Mouse (Mus musculus) lung, embryonic 16.5 days (tissue): ENCODE results near the gene Tex44. TPM values are rescaled to one million over a fixed set of nuclear protein-coding genes. Genes with fewer than 3 reads are reported as not detected.

Experiments
- ATAC-seq: fragments of 200-750 bp; cut with Nextera tagmentation; 2 replicates; pipeline ENCODE4 v1.8.0; 2017; ENCODE audit warnings: low read depth, mild to moderate bottlenecking, moderate library complexity
- H3K27ac ChIP-seq: fragments of 300-500 bp; sonication (generic); 2 replicates; pipeline ENCODE4 v1.5.1; 2014; ENCODE audit warnings: mild to moderate bottlenecking, control low read depth, low read length
- H3K27me3 ChIP-seq: fragments of 300-500 bp; sonication (generic); 2 replicates; pipeline ENCODE4 v1.6.1; 2014; ENCODE audit warnings: low read depth, low read length, mixed read lengths; ENCODE audit not compliant: control insufficient read depth, insufficient read depth
- H3K36me3 ChIP-seq: fragments of 300-500 bp; sonication (generic); 2 replicates; pipeline ENCODE4 v1.6.1; 2014; ENCODE audit warnings: low read length; ENCODE audit not compliant: control insufficient read depth, insufficient read depth
- H3K4me1 ChIP-seq: fragments of 300-500 bp; sonication (generic); replicated peaks from 2 replicates; pipeline ENCODE4 v1.6.1; 2014; ENCODE audit warnings: low read length, mixed read lengths; ENCODE audit not compliant: control insufficient read depth, insufficient read depth
- H3K4me2 ChIP-seq: fragments of 300-500 bp; sonication (generic); 2 replicates; pipeline ENCODE4 v1.6.1; 2014; ENCODE audit warnings: low read depth, low read length, control low read depth
- H3K4me3 ChIP-seq: fragments of 300-500 bp; sonication (generic); 2 replicates; pipeline ENCODE4 v1.5.1; 2014; ENCODE audit warnings: mild to moderate bottlenecking, low read length, control low read depth
- H3K9ac ChIP-seq: fragments of 300-500 bp; sonication (generic); 2 replicates; pipeline ENCODE4 v1.6.1; 2014; ENCODE audit warnings: low read length, control low read depth
- H3K9me3 ChIP-seq: fragments of 300-500 bp; sonication (generic); 2 replicates; pipeline ENCODE4 v1.6.1; 2016; ENCODE audit warnings: low read length; ENCODE audit not compliant: control insufficient read depth
- WGBS: fragments of 180-500 bp; shearing (Covaris S2); extraction: QIAGEN DNeasy Blood & Tissue Kit; methylation state at CpG from one replicate; pipeline ENCODE4 v1.1.7; 2014; 5-methylcytosine and 5-hydroxymethylcytosine counted together
- polyA plus RNA-seq: library from polyadenylated mRNA; unstranded; fragments of >200 nt; fragmentation: Nextera tagmentation; extraction: Ambion mirVana; gene quantifications from 2 replicates; pipeline ENCODE4 v1.2.1, GENCODE M21; 2015

Gene Tex44
- polyA plus RNA-seq, 1 experiment from 2014 or later: not detected

DNA sequence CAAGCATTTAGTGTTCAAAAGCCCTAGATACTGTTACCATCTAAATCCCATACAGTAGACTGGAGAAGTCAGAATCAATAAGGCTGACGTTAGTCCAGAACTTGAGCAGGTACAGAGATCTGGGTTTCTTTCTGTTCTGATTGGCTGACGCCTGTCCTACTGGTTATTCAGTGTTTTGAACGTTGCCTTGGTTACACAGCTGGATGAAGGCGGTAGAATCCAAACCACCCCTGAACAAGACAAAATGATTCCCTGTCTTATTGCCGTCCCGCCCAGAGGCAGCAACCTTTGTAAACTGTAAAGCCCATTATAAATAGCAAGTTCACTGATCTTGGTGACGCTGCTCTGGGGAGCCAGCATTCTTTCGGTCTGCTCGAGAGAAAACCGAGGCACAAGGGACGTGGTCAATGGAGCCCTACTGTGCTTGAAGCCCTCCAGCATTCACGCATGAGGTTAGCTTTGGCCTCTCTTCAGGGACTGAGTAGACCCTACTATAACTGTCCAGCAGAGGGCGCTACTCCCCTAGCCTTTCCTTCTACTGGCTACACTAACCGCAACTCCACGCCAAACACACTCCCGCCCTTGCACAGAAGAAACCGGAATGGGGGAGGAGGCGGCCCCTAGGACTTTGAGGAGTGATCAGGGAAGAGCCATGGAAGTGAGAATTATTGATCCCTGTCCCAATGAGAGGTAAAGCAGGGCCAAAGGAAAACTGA is 14.2 kb downstream of the Tex44 start:
- Histone ChIP-seq H3K4me1 (peaks cover 48% of the 10 kb centered on the region), H3K9me3 (no peaks in the 10 kb centered on the region), H3K27me3 (no peaks in the 10 kb centered on the region), H3K4me3 (peak overlapping the region; percentile 56), H3K9ac (peak overlapping the region; percentile 95), H3K27ac (peak overlapping the region; percentile 100), H3K4me2 (peak overlapping the region; percentile 94), H3K36me3 (no peaks in the 10 kb centered on the region)
- peak; percentile 75 for ATAC-seq
- 5% methylated on average over 18 of the region's 18 CpGs for WGBS

GRCm38 (mm10) chr1:86440887-86441723 is 15.0 kb downstream of the Tex44 start:
- peaks cover 41% of the 10 kb centered on the region for H3K4me1 ChIP-seq
- peak overlapping the region; percentile 94 for H3K4me2 ChIP-seq
- H3K36me3 ChIP-seq: no peaks in the 10 kb centered on the region
- no peaks in the 10 kb centered on the region for H3K9me3 ChIP-seq
- ATAC-seq: peak; percentile 50
- H3K27ac ChIP-seq: peak overlapping the region; percentile 100
- peak overlapping the region; percentile 56 for H3K4me3 ChIP-seq
- H3K27me3 ChIP-seq: no peaks in the 10 kb centered on the region
- H3K9ac ChIP-seq: peak overlapping the region; percentile 95
- under 1% methylated on average over 28 of the region's 29 CpGs for WGBS

DNA sequence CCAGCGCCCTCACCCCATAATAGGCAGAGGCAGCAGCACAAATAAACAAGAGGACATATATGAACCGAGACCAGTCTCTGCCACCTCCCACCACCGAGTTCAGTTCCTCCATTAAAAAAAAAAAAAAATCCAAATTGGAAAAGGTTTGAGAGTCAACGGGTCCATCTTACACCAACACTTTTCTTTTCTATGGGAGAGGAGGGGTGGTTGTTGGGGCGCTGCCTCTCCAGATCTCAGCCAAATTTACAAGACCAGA is 15.5 kb downstream of the Tex44 start:
- H3K9me3 ChIP-seq: no peaks in the 10 kb centered on the region
- H3K4me1 ChIP-seq: peaks cover 39% of the 10 kb centered on the region
- ATAC-seq: no peak
- H3K27ac ChIP-seq: peak overlapping the region; percentile 100
- H3K27me3 ChIP-seq: no peaks in the 10 kb centered on the region
- peak overlapping the region; percentile 56 for H3K4me3 ChIP-seq
- WGBS: 0% methylated on average over 5 of the region's 5 CpGs
- no peaks in the 10 kb centered on the region for H3K36me3 ChIP-seq
- H3K4me2 ChIP-seq: peak overlapping the region; percentile 94
- peak overlapping the region; percentile 95 for H3K9ac ChIP-seq

- H3K36me3 ChIP-seq: no peaks in the 10 kb centered on the region
- no peaks in the 10 kb centered on the region for H3K27me3 ChIP-seq
- H3K4me1 ChIP-seq: peaks cover 38% of the 10 kb centered on the region
- H3K4me2 ChIP-seq: peak overlapping the region; percentile 94
- H3K4me3 ChIP-seq: peak overlapping the region; percentile 56
- no peaks in the 10 kb centered on the region for H3K9me3 ChIP-seq
- WGBS: under 1% methylated on average over 81 of the region's 81 CpGs
- peak; percentile 77 for ATAC-seq
- peak overlapping the region; percentile 95 for H3K9ac ChIP-seq
- peak overlapping the region; percentile 100 for H3K27ac ChIP-seq
These were observed 16.1 kb downstream of the Tex44 start for GRCm38 (mm10) chr1:86441980-86442831.

DNA sequence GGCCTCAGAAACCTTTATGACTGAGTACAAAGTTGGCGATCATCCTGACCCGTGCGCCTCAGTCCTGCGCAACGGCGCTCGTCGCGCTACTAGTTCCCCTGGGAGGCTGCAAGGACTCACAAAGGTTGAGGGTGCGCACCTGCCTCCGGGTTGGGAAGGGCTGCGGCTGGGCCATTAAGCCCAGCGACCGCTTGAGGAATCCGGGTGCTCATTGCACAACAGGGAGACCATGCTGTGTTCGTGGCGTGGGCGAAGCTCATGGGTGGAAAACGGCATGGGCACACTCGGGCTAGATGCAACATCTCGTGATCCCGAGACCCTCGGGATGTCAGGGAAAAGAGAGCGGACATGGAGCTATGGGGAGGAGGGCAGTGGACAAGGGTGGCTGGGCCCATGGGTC is 16.7 kb downstream of the Tex44 start:
- Histone ChIP-seq H3K27me3 (no peaks in the 10 kb centered on the region), H3K9me3 (no peaks in the 10 kb centered on the region), H3K4me3 (peak overlapping the region; percentile 56), H3K9ac (peak overlapping the region; percentile 95), H3K27ac (peak overlapping the region; percentile 100), H3K4me1 (peaks cover 37% of the 10 kb centered on the region), H3K36me3 (no peaks in the 10 kb centered on the region), H3K4me2 (peak overlapping the region; percentile 94)
- peak; percentile 9 for ATAC-seq
- 3% methylated on average over 24 of the region's 24 CpGs for WGBS

DNA sequence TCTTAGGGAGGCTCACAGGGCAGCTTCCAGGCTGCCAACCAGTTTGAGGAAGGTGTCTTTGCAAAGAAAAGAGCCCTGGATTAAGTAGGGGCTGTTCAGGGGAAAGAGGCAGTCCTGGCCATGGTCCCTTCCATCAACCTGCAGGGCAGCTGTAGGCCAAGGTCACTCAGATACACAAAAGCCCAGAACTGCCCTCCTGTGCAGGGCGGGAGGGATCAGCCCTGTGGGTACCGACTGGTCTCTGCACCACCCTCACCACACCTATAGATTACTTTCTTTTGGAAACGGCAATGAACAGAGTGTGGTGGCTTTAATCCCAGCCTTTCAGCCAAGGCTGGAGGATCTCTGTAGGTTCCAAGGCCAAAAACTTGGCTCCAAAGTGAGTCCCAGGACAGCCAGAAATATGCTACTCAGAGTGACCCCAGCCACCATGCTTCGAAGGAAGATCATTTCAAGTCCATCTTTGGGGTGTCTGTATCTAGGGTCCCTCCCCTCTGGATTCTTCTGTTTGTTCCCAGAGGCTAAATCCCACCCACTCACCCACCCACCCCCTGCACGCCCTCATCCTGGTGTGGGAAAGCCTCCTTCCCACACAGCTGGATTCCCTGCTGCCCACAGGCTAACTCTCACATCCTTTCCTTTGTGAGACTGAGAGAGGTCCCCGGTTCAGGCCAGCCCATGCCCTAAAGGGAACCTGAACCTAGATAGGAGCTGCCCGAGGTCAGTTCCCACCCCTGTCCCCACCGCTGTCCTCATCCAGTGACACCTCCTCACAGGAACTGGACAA is 17.4 kb downstream of the Tex44 start:
- Histone ChIP-seq H3K36me3 (no peaks in the 10 kb centered on the region), H3K4me2 (peak overlapping the region; percentile 94), H3K4me3 (peak overlapping the region; percentile 56), H3K9me3 (no peaks in the 10 kb centered on the region), H3K27ac (peak overlapping the region; percentile 100), H3K9ac (peak overlapping the region; percentile 95), H3K27me3 (no peaks in the 10 kb centered on the region), H3K4me1 (peaks cover 40% of the 10 kb centered on the region)
- ATAC-seq: no peak
- 37% methylated on average over 8 of the region's 8 CpGs for WGBS

GRCm38 (mm10) chr1:86447596-86448171 is 21.6 kb downstream of the Tex44 start:
- Histone ChIP-seq H3K4me3 (no peak overlapping the region), H3K4me2 (peak overlapping the region; percentile 26), H3K27ac (peak overlapping the region; percentile 97), H3K9ac (peak overlapping the region; percentile 27), H3K9me3 (no peaks in the 10 kb centered on the region), H3K27me3 (no peaks in the 10 kb centered on the region), H3K4me1 (peaks cover 27% of the 10 kb centered on the region), H3K36me3 (no peaks in the 10 kb centered on the region)
- peak; percentile 81 for ATAC-seq
- 18% methylated on average over 13 of the region's 13 CpGs for WGBS

- Histone ChIP-seq H3K27me3 (no peaks in the 10 kb centered on the region), H3K4me2 (peak overlapping the region; percentile 26; the same call in 1 of the 2 replicates), H3K9me3 (no peaks in the 10 kb centered on the region), H3K27ac (peak overlapping the region; percentile 97), H3K4me1 (peaks cover 22% of the 10 kb centered on the region), H3K9ac (peak overlapping the region; percentile 27), H3K4me3 (no peak overlapping the region), H3K36me3 (no peaks in the 10 kb centered on the region)
- ATAC-seq: peak; percentile 69
- 20% methylated on average over 4 of the region's 4 CpGs for WGBS
These were observed 22.1 kb downstream of the Tex44 start for GRCm38 (mm10) chr1:86448272-86448671.
